Mouse (Mus musculus) retina, embryonic 14.5 days (tissue): ENCODE measurements at regions not wholly inside any gene's neighbourhood (a gene's known extent, or its start where the extent isn't known, plus 50 kb on each side); places are given as distances from the start of the nearest gene placed in this dataset.

Source experiments
- DNase-seq: peaks from one replicate; pipeline ENCODE4 v3.0.0-alpha.2; 2015; ENCODE audit warnings: low spot score

DNA sequence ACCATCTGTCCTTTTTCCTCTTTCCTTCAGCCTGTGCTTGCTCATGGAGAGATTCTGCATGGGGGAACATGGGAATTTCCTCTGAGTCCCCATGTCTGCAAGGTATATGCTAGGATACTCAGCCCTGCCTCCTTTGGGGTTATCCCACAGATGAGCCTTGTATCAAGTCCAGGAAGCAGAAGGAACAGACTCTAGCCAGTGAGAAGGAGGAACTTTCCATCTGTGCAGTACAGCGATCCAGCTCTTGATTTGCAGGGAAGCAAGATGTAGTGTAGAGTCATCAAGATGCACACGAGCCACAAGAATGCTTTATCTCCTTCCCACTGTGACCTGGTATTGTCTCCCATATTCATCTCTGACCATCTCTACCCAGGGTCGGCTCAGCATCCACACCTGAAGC, 84.5 kb downstream of the Gadd45g start:
- DNase-seq = no peak

DNA sequence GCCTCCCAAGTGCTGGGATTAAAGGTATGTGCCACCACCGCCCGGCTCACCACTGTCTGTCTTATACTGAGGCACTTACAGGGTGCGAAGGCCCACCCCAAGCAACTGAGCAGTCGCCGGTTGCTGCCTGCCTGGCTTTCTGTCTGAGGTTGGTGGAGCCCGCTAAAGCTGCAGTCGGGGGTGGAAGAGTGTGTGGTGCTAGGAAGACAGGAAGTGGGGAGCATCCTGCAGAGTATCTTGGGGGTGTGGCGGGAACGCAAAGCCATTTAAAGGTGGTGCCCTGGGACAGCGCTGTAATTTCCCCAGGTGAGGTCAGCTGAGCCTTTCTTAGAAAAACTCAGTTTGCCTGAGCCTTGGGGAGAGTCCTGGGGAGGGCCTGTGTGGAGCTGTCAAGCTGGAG, 89.3 kb downstream of the Gadd45g start:
- no peak for DNase-seq

DNA sequence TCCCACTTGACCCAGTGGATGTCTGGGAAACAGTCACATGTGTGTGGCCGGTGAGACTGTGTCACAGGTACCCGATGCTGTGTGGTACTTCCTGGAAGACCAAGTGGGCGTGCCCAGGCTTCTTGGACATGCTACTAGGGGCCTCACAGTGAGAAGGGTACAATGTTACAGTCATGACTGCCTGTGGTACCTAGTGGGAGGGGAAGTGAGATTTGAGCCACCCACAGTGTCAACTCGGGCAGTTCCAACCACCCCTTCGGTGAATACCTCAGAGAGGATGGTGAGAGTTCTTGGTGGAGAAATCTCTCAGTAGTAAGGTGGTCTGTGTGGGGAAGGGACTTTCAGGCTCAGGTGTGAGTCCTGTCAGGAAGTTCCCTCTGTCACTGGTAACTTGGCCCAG, 90.0 kb downstream of the Gadd45g start:
- DNase-seq = no peak

GRCm38 (mm10) chr13:51937898-51938297, 91.4 kb downstream of the Gadd45g start:
- DNase-seq = no peak

- no peak for DNase-seq
These were observed 92.8 kb downstream of the Gadd45g start for GRCm38 (mm10) chr13:51939262-51939661.

DNA sequence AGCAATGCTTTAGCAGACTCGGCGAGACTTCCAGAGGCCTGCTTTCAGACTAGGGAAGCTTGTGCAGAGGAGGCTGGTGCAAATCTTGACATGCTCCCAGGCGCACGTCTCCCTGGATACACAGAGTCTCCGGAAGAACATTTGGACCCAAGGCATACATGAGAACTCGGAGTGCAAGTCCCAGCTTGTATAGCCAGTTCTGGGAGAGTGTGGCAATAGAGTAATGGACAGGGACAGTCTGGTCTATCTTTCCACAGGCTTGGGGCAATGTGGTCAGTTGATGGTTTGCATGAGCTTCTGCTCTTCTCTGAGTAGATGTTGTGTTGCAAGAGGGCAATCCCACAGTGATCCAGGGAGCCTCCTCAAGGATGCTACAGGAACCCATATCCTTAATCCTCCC, 93.2 kb downstream of the Gadd45g start:
- no peak for DNase-seq

DNA sequence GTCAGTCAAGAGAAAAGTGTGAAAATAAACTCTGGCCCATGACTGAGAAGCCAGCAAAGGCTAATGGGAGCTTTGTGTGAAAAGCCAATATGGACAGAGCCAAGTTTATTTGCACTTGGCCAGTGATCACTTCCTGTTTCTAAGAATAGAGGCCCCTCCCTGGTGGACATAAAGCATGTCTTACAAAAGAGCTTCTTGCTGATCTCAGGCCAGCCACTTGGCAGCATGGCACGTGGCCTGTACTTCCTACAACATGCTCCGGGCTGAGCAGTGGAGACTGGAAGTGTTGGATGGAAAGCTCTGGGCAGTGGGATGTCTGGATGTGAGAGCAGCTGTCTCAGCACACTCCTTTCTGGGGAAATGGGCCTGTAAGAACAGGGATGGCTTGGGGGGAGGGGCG, 99.7 kb downstream of the Gadd45g start:
- DNase-seq = no peak

DNA sequence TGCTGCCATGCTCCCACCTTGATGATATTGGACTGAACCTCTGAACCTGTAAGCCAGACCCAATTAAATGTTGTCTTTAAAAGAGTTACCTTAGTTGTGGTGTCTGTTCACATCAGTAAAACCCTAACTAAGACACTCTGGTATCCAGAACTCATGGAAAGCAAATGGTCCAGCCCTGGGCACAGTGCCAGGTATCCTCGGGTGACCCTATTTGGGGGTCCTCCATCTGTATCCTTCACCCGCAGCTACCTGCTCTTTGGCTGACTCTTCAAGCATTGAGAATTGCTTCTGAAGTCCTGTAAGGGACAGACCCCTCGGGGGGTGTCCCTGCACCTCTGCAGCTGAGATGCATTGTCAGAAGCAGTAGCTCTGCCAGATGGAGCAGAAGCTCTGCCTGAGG, 102.4 kb downstream of the Gadd45g start:
- DNase-seq = no peak

DNA sequence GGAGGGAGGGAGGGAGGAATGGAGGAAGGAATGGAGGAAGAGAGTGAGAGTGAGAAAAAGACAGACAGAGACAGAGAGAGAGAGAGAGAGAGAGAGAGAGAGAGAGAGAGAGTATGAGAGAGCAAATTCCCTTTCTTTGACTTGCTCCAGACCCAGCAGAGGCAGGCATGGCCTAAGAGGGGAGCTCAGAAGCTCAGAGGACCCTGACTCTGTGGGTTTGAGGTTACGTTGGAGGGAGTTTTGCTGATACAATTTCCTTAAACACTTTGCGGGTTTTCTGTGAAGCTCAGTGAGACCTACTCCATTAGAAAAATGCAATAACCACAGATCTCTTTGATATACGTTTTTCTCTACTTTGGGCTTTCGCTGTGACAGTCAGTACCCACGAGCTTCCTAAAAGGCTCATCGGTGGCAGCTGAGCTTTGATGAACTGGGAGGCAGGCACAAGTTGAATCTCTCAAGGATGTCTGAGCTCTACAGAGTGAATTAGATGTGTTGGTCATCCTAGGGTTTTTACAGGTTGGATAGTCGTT, 105.1 kb downstream of the Gadd45g start:
- DNase-seq = no peak

DNA sequence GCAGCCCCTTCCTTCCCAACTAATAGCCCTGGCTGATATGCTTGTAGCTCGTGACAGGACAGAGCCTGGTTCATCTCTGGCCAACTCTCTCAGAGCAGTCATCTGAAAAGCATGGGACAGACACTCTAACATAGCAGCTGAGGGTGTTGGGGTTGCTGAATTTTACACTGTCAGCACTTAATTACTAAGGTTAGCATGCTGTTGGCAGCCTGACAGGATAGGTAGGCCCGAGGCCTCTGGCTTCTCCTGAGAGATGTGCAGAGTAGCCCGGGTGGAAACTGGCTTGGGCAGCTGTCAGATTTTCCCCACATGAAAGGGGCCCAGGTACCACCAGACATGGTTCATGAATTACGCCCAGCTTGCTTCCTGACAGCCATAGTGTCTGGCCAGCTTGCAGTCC, 106.6 kb downstream of the Gadd45g start:
- no peak for DNase-seq

DNA sequence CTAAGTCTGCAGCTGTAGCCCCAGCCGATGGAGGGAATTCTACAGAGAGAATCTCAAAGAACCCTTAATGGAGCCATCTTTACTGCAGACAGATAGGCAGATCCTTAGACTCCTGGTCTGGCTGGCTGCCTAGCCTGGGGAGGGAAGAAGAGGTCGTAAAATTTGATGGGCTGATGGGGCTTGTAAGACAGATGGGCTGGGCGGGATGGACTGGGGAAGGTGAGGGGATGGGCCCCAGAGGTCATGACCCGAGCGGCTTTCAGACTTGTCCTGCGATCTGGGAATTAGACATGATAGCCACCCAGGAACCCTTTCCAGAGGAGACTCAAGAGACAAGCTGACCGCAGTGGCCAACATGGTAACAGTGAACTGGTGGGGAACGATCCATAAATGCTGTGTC, 107.1 kb downstream of the Gadd45g start:
- DNase-seq = no peak

GRCm38 (mm10) chr13:51957101-51957500, 110.6 kb downstream of the Gadd45g start:
- DNase-seq = no peak

DNA sequence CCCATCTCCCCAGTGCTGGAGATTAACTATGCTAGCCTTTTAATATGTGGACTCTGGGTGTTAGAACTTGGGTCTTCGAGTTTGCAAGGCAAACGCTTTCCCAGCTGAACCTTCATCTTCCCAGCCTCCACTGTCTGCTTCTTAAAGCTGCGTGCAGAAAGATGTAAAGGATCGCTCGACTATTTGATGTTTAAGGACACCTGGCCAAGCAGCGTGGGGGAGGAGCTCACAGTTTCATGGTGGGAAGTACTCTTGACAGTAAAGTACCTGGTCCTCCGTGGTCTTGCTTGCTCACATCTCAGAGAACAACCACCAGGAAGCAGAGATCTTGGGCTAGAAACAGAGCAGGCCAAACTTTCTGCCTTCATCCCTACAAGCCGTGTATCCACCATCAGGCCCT, 113.1 kb downstream of the Gadd45g start:
- DNase-seq = no peak

- no peak for DNase-seq
These were observed 113.8 kb downstream of the Gadd45g start for GRCm38 (mm10) chr13:51960262-51960661.

GRCm38 (mm10) chr13:51962191-51962611, 115.7 kb downstream of the Gadd45g start:
- DNase-seq = peak; percentile 54

DNA sequence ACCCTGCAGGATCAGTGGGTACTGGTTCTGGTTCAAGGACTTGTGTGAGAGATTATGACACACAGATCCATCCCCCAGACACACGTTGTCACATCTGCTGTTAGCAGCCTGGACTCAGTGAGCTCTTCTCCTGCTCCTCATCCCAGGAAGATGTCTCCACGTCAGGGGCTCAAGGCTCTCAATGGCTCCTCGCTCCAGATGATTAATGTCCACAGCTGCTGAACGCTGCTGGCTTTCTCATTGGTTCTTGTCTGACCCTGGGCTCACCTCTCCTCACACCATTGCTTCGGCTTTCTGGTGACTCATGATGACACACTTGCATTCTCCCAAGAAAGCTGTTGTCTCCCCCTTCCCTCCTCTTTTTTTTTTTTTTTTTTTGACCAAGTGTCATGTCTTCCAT, 116.2 kb downstream of the Gadd45g start:
- no peak for DNase-seq

- no peak for DNase-seq
These were observed 117.5 kb downstream of the Gadd45g start for GRCm38 (mm10) chr13:51963966-51964365.

GRCm38 (mm10) chr13:51964416-51964815, 117.9 kb downstream of the Gadd45g start:
- DNase-seq = no peak

DNA sequence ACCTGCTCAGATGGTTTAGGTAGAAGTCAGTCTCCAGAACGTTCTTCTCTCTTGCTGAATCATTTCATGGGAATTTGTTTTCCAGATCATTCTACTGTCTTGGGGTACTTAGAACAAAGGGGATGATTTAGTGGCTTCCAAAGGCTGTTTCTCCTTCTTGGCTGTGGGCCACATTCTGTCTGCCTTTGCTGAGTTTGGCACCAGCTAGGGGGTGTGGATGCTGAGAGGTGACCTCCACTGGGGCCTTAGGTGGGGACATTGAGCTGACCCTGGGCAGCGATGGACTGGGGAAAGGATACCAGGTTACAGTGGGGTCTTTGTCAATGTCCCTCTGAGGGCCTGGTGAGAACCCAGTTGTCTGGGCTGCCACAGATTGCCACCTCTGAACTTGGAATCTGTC, 118.4 kb downstream of the Gadd45g start:
- no peak for DNase-seq

GRCm38 (mm10) chr13:51968103-51968502, 121.6 kb downstream of the Gadd45g start:
- no peak for DNase-seq

DNA sequence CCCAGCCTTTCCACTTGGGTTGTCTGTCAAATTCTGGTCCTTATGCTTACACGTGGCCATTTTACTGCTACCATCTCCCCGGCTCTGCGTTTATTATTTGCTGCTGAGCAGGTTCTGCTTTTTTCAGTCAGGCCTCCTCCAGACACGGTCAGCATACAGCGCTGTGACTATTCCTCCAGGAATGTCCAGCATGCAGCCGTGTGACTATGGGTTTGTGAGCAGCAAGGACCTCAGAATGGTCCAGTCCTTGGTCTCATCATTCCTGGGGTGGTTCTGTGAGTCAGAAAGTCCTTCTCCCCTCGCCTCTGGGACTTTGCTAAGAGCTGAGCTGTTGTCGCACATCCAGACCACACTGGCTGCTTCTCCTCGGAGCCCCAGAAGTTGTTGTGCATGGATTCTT, 122.3 kb downstream of the Gadd45g start:
- DNase-seq = no peak

DNA sequence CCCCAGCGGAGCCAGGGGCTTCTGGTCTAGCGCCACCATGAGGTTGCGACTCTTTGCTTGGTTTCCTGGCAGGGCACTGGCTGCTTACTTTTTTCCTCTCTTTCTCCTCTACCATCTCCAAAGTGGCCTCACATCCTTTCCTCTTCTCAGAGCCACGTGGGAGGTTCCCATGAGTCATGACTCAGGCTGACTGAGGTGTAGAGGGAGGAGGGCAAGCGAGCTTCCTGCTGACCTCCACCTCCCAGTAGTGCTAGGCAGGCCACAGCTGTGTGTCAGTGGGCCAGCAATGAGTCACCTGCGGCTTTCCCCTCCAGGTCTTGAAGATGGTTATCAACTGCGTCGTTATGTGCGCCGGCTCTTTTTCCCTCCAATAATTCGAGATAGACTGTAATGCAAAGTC, 123.6 kb downstream of the Gadd45g start:
- DNase-seq = no peak

DNA sequence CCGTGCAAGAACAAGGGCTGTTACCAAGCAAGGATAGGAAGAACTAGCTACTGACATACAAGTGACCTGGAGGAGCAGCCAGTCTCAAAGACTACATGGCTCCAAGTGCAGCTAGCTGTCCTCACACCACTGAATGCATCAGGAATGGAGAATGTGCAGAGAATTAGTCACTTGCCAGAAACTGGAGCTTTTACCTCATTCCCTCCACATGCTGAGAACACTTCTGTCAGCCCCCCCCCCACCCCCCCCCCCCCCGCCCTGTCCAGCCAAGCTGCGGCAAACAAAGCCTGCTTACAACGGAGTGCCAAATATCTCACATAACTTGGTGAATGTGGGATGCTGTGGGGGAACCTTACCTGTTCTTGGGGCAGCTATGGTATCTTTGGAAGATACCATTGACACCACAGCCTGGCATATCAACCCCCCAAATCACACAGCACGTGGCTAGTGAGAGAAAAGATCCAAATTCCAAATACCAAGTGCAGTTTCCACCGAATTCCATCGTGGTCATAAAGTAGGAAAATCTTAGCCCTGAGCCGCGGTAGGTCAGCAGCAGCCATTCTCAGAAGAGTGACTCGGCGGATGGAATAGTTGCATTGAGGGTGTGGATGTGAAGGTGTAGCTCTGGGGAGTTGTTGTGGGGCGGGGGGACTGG, 126.3 kb downstream of the Gadd45g start:
- no peak for DNase-seq

- DNase-seq = no peak
These were observed 127.0 kb downstream of the Gadd45g start for GRCm38 (mm10) chr13:51973461-51973860.
